Mouse (Mus musculus) cerebellum, adult 18-20 months (tissue): Measurements from ENCODE around the gene Fgf15.
A peak's percentile ranks its signal among the peaks of the same experiment; 100 is the strongest.
"Not testable (repeated sequence)": the region's sequence is repeated elsewhere in the genome, so short reads cannot be mapped to it uniquely, and the experiment has no call there.

Experiments
- DNase-seq, 2 experiments: peaks; one replicate each; pipeline ENCODE4 v3.0.0; 2021

Fgf15 gene

DNA sequence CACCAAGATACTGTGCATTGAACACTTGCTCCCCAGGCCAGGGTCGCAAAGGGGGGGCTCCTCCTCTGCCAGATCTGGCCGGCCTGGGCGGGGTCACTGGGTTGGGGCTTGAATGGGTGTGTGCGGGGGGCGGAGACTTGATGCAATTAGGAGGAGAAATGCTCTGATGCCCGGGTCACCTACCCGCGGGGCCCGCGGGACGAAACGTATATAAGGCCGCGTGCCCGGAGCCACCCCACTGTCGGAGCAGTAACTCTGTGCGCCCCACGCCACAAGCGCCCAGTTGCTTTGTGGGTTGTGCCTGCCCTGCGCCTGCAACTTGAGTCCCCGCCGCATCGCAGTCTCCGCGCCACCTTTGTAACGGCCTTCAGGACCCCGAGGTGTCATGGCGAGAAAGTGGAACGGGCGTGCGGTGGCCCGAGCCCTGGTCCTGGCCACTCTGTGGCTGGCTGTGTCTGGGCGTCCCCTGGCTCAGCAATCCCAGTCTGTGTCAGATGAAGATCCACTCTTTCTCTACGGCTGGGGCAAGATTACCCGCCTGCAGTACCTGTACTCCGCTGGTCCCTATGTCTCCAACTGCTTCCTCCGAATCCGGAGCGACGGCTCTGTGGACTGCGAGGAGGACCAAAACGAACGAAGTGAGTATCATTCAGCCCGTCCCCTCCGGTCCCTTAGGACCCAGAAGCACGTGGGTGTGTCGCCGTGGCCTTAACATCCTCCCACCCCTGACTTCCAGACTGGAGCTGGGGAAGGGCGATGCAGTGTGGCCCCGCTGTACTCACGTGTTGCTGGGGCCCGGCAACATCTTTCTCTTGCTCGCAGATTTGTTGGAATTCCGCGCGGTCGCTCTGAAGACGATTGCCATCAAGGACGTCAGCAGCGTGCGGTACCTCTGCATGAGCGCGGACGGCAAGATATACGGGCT lies at the start of gene Fgf15:
Gene Fgf15, plus strand, starts transcription at position 238 of the 925 bp plus-strand sequence.
- no peak for DNase-seq

DNA sequence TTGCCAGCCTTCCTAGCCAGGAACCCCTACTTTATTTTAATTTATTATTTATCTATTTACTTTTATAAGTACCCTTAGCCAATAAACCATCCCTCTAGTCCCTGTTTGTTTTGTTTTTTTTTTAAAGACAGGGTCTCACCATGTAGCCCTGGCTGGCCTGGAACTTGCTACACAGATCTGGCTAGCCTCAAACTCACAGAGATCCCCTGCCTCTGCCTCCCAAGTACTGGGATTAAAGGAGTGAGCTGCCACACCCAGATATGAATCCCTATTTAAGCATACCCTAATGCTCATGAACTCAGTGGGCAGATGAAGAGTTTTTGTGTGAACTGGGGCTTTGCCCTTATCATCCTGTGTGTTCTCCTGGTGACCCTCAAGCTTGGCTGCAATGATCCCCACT lies 49.3 kb upstream of the Fgf15 start, which contains the start of gene Fgf4:
Gene Fgf4, plus strand, starts transcription at position 301 of the 400 bp plus-strand sequence.
- no peak for DNase-seq

GRCm38 (mm10) chr7:144851321-144851720 lies 45.0 kb upstream of the Fgf15 start:
- no peak for DNase-seq

GRCm38 (mm10) chr7:144854966-144855365 lies 41.4 kb upstream of the Fgf15 start:
- DNase-seq, result no peak

DNA sequence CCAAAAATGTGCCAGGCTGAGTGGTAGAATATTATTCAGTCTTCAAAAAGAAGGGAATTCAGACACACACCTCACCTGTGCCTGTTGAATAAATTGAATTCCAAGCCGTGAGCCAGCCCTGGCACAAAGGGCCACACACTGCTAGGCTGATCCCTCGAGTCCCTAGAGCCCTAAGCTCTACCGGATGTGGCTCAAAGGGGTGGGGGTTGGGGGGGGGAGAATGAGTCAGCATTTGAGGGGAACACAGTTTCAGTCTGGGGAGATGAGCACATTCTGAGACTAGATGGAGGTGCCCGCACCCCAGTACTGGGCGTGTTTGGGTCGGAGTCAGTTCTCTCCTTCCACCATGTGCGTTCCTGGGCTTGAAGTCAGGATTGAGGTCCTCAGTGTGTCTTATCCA lies 39.2 kb upstream of the Fgf15 start:
- no peak for DNase-seq

DNA sequence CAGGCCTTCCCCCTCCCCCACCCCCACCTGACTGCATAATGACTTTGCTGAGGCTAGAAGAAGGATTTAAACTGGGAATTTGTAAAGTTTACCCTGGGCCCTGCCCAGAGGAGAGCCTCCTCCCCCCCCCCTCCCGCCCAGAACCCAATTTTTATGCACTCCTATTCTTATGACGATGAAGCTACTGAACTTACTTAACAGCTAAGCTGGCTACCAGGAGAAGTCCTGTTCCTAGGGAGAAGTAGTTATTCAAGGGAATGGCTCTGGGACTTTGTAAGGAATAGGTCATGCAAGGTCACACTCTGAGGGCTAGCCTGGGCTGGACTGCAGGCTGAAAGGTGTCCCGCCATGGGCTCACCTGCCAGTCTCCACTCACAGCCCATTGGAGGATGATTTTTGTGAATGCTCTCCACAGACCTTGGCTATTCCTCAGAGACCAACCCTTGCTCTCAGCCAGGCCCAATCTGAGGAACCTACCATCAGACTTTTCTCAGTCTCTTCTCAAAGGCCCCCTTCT lies 38.4 kb upstream of the Fgf15 start:
- no peak for DNase-seq

GRCm38 (mm10) chr7:144858702-144859101 lies 37.6 kb upstream of the Fgf15 start:
- DNase-seq, result no peak

- DNase-seq, result no peak
These were observed 35.1 kb upstream of the Fgf15 start for GRCm38 (mm10) chr7:144861056-144861768.

- DNase-seq, result no peak
These were observed 34.6 kb upstream of the Fgf15 start for GRCm38 (mm10) chr7:144861769-144862070.

DNA sequence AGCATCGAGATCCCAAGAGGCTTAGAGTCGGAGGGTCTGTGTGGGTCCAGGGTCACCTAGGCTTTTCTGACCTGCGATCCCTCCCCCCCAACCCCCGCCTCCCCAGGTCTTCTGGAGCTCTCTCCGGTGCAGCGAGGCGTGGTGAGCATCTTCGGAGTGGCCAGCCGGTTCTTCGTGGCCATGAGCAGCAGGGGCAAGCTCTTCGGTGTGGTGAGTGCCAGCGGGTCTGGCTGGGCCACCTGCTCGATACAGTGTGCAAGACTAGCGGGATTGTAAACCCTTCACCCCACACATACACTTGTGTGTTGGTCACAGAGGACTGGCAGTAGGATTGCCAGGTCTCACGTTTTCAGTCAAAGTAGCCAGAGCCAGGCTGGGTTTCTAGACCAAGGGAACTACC lies 34.2 kb upstream of the Fgf15 start:
- peak; percentile 12 to 21 for DNase-seq

DNA sequence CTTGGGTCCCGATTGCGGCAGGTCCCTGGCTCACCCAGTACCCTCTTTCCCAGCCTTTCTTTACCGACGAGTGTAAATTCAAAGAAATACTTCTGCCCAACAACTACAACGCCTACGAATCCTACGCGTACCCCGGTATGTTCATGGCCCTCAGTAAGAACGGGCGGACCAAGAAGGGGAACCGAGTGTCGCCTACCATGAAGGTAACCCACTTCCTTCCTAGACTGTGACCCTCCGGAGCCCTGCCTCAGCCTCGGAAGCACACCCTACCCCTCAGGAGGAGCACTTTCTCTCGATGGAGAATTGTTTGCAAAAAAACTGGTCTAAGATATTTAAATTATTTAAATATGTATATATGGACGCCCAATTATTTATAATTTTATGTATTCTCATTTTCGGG lies 33.6 kb upstream of the Fgf15 start:
- no peak for DNase-seq

- no peak for DNase-seq
These were observed 33.1 kb upstream of the Fgf15 start for GRCm38 (mm10) chr7:144863196-144863595.

DNA sequence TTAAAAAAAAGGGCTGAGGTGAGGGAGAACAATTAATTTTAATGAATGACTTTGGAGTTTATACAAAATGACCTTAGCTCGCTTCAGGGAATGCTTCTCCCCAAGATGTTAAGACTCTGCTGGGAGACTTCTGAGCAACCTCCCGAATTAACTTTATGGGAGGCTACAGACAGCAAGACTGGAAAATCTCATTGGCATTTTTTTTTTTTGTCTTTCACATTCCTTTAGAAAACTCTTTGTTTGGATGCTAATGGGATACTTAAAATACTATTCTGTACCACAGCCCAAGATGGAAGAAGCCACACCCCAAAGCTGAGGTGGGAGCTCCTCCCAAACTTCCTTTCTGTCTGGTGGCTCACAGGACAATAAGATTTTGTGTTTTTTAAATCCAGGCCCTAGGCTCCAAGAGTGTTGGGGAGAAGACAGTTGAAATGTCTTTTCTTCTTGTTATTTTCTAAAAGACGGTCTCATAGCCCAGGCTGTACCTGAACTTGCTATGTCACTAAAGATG lies 32.1 kb upstream of the Fgf15 start:
- no peak for DNase-seq

DNA sequence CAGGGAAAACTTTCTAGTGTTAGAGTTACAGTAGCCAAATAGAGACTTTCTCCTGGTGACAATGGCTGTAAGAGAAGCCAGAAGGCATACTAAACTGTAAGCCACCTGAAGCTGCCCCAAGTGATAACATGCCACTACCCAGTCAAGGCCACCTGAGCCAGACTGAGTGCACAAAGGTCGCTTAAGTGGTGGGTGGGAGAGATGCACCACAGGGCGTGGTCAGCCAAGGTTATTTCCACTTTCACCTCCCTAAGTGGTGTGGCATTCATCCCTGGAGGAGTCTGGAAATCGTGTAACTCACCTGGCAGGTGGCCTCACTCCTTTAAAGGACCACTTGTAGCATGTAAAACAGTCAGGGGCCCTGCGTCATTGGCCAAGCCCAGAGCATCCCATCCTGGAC lies 29.2 kb upstream of the Fgf15 start:
- no peak for DNase-seq

GRCm38 (mm10) chr7:144867602-144868001 lies 28.7 kb upstream of the Fgf15 start:
- DNase-seq, result no peak

GRCm38 (mm10) chr7:144872420-144872819 lies 23.9 kb upstream of the Fgf15 start:
- DNase-seq, result no peak

- DNase-seq, result no peak
These were observed 23.2 kb upstream of the Fgf15 start for GRCm38 (mm10) chr7:144873160-144873559.

GRCm38 (mm10) chr7:144874226-144874625 lies 22.1 kb upstream of the Fgf15 start:
- no peak for DNase-seq

DNA sequence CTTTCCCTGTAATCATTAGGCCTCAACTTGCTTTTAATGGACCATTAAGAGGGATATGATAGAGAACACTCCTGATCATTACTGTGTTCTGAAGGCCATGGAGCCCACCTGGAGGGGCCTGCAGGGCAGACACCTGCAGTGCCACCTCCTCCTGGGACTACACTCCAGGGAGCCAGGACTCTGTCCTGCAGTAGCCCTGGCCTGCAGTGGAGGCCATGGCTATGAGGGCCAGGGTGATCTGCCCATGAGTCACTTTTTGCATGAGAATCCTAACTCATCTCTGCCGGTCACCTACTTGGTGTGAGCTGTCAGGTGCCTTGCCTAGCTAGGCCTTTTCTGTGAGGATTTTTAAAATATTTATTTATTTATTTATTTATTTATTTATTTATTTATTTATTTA lies 17.9 kb upstream of the Fgf15 start:
- DNase-seq, result no peak

- no peak for DNase-seq
These were observed 13.2 kb upstream of the Fgf15 start for GRCm38 (mm10) chr7:144883106-144883505.

DNA sequence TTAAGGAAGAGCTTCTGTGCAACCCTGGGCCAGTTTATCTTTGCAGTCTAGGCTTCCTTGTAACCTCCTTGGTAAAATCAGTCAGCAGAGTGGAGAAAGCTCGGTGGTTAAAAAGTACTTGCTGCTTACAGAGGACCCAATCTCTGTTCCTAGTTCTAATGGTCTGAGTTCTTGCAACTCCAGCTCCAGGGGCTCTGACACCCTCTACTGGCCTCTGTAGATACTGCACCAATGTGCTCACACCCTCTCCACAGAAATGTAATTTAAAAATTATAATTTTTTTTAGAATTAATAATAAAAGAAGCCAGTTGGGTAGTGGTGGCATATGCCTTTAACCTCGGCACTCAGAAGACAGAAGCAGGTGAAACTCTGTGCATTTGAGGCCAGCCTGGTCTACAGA lies 8.7 kb upstream of the Fgf15 start:
- no peak for DNase-seq

DNA sequence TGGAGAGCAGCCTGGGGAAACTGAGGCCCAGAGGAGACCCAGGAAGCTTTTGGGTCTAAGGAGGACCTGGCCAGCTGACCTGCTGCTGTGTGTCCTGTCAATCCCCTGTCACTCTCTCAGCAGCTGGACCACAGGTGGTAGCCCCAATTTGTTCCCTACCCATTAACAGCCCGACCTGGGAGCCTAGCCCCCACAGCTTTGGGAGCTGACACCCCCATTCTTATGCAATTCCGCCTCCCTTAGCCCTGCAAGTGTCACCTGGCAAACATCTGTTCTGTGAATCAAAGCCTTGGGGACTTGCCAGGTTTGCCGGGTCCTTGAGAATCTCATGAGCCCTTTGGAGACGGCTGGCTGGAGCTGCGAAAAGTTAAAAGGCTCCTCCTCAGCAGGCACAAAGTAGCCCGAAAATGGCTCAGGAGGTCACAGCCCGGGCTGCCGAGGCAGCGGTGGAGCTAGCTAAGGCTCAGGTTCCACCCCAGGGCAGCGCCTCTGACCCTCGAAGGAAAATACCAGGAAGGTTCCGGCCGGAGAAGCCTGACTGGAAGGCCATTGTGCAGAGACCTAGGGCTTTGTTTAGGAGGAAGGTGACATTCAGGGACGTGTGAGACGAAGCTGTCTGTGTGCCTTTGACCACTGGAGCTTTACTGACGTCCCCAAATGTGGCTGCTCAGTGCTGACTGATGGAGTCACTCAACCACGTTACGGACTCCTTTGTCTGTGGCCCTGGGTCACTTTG lies 7.6 kb upstream of the Fgf15 start:
- no peak for DNase-seq

DNA sequence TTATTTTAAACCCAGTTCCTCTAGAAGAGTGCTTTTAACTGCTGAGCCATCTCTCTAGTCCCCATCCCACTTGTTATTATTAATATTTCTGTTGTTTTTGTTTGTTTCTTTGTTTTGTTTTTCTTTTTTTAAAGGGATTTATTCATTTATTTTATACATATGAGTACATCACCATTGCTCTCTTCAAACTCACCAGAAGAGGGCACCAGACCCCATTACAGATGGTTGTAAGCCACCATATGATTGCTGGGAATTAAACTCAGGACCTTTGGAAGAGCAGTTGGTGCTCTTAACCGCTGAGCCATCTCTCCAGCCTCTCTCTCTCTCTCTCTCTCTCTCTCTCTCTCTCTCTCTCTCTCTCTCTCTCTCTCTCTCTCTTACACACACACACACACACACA lies 5.7 kb upstream of the Fgf15 start:
- DNase-seq, result not testable (repeated sequence)
